Mouse (Mus musculus): ENCODE data around the gene Ptbp1. TPM values are rescaled to one million over a fixed set of nuclear protein-coding genes. Genes with fewer than 3 reads are reported as not detected.

Ptbp1 gene
- polyA plus RNA-seq, 1 experiment = 285 TPM

DNA sequence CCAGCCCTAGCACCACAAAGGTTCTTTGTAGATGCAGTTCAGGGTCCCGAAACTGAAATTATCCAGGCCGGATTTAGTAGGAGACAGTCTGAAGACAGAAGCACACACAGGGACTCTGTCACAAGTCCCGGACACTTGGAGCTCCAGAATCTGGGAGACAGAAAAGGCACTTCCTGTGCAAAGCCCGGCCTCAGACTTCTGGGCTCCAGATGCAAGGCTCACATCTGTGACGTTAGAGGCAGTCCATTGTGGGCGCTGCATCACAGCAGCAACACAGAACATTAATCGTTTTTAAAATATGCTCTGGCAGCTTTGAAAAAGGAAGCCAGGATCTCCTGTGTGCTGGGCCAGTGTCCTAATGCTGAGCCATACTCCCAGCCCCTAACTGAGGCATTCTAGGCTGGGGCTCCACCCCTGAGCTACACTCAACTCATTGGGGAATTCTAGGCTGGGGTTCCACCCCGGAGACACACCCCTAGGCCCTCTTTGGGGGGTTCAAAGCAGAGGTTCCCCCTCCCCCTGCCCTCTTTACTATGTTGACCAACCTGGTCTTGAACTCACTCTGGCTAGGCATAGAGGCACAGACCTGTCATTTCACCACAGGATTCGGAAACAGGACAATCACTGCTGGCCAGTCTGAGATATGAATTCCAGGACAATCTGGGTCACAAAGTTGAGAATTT, 2.0 kb upstream of the Ptbp1 start:
- Histone ChIP-seq H3K27ac (ENCODE audit: insufficient read depth, low read depth, low read length) (peak overlapping the region; percentile 99), H3K36me3 (ENCODE audit: control insufficient read depth, insufficient read depth, low read length) (peaks cover 10% of the 10 kb centered on the region), H3K4me1 (ENCODE audit: control insufficient read depth, insufficient read depth, insufficient read length, low read length) (peaks cover 34% of the 10 kb centered on the region), H3K4me3 (ENCODE audit: low read depth, low read length) (0 out of 2 replicates have a peak overlapping the region, but pooled peaks have one; percentile 65), H3K27me3 (ENCODE audit: control insufficient read depth, insufficient read depth, low read length) (no peaks in the 10 kb centered on the region)
- 21% methylated on average over 9 of the region's 9 CpGs for WGBS
- TF ChIP-seq POLR2A (IDR thresholded peaks at IDR 0.05; ENCODE audit: low read depth, low read length) = no peak; the same call in 1 of the 2 replicates
- TF ChIP-seq CTCF (IDR thresholded peaks at IDR 0.05; ENCODE audit: extremely low read depth, insufficient read length, insufficient replicate concordance, low read depth, low read length) = no peak

DNA sequence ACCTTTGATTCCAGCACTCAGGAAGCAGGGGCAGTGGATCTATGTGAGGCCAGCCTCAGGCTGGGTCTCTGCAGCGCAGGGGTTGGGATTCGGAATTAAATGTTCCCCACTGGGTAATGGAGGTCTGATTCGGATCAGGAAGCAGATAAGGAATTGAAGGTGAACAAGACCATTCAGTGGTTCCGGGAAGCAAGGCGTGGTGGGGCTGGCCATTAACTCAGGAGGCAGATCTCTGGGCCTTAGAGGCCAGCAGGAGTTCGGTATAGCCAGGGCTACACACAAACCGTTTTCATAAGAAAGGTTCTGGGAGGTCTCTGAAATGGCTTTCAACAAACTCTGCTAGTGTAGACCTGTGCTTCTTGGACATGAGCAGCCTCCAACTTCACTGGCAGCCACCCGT, 1.4 kb upstream of the Ptbp1 start:
- Histone ChIP-seq H3K4me1 (ENCODE audit: control insufficient read depth, insufficient read depth, insufficient read length, low read length) (peaks cover 39% of the 10 kb centered on the region), H3K27ac (ENCODE audit: insufficient read depth, low read depth, low read length) (peak overlapping the region; percentile 99), H3K36me3 (ENCODE audit: control insufficient read depth, insufficient read depth, low read length) (peaks cover 15% of the 10 kb centered on the region), H3K27me3 (ENCODE audit: control insufficient read depth, insufficient read depth, low read length) (no peaks in the 10 kb centered on the region), H3K4me3 (ENCODE audit: low read depth, low read length) (peak overlapping the region; percentile 65)
- TF ChIP-seq POLR2A (IDR thresholded peaks at IDR 0.05; ENCODE audit: low read depth, low read length) (no peak), CTCF (IDR thresholded peaks at IDR 0.05; ENCODE audit: extremely low read depth, insufficient read length, insufficient replicate concordance, low read depth, low read length) (no peak)
- 12% methylated on average over 8 of the region's 8 CpGs for WGBS

DNA sequence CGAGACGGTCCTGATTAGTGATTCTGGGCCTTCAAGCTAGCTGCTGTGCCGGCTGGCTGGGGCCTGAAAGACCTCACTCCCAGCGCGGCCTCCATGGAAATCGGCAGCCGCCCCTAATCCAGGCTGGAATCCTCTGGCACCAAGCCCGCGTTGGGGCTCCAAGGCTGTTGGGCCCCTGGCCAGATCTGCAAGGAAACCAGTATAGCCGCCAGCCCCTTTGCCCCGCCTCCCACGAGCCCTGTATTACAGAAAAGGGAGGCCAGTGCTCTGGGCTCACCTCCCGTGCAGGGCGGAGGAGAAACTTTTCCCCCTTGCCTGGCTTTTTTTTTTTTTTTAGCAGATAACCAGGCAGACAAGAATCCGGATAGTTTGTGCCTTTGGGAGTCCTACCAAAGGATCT, 835 bp upstream of the Ptbp1 start:
- Histone ChIP-seq H3K27ac (ENCODE audit: insufficient read depth, low read depth, low read length) (peak overlapping the region; percentile 99), H3K36me3 (ENCODE audit: control insufficient read depth, insufficient read depth, low read length) (peaks cover 21% of the 10 kb centered on the region), H3K27me3 (ENCODE audit: control insufficient read depth, insufficient read depth, low read length) (no peaks in the 10 kb centered on the region), H3K4me3 (ENCODE audit: low read depth, low read length) (peak overlapping the region; percentile 65), H3K4me1 (ENCODE audit: control insufficient read depth, insufficient read depth, insufficient read length, low read length) (peaks cover 44% of the 10 kb centered on the region)
- under 1% methylated on average over 15 of the region's 15 CpGs for WGBS
- TF ChIP-seq POLR2A (IDR thresholded peaks at IDR 0.05; ENCODE audit: low read depth, low read length) (no peak; the same call in 1 of the 2 replicates), CTCF (IDR thresholded peaks at IDR 0.05; ENCODE audit: extremely low read depth, insufficient read length, insufficient replicate concordance, low read depth, low read length) (no peak)

DNA sequence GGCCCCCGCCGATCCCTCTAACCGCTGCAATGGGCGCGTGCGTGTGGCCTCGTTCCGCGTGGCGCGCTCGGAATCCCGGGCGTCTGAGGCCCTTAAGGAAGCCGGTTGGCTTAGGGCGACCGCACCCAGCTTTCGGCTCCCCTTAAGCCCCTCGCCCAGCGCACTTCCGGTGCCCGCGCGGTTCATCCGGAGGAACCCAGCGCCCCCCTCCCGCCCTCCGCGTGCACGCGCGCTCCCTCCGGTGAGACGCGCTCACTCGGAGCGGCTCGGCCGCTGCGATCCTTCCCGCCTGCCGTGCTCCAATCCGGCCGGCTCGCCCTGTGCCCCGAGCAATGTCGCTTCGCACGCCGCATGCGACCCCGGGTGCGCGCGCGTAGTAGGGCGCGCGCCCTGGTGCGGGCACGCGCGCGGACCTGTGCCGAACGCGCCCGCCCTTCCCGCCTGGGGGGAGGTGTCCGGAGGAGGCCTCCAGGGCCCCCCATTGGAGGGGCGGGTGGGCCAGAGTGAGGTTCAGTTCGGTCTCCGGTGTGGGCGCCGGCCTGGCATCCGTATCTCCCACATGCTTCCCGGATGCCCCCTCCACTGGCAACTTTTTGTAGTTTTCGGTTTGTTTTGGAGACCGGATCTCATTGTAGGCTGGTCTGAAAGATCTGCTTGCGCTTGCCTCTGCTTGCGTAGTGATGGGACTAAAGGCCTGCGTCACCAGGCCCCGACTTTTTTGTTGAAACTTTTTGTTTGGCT, 744 bp downstream of the Ptbp1 start:
- no peaks in the 10 kb centered on the region for H3K27me3 ChIP-seq (ENCODE audit: control insufficient read depth, insufficient read depth, low read length)
- H3K36me3 ChIP-seq (ENCODE audit: control insufficient read depth, insufficient read depth, low read length) = peaks cover 35% of the 10 kb centered on the region
- peak overlapping the region; percentile 98 for H3K27ac ChIP-seq (ENCODE audit: insufficient read depth, low read depth, low read length)
- WGBS = under 1% methylated on average over 82 of the region's 83 CpGs
- peaks cover 55% of the 10 kb centered on the region for H3K4me1 ChIP-seq (ENCODE audit: control insufficient read depth, insufficient read depth, insufficient read length, low read length)
- peak overlapping the region; percentile 84 for H3K4me3 ChIP-seq (ENCODE audit: low read depth, low read length)
- TF ChIP-seq CTCF (IDR thresholded peaks at IDR 0.05; ENCODE audit: extremely low read depth, insufficient read length, insufficient replicate concordance, low read depth, low read length) = no peak
- no peak for TF ChIP-seq POLR2A (IDR thresholded peaks at IDR 0.05; ENCODE audit: low read depth, low read length)

DNA sequence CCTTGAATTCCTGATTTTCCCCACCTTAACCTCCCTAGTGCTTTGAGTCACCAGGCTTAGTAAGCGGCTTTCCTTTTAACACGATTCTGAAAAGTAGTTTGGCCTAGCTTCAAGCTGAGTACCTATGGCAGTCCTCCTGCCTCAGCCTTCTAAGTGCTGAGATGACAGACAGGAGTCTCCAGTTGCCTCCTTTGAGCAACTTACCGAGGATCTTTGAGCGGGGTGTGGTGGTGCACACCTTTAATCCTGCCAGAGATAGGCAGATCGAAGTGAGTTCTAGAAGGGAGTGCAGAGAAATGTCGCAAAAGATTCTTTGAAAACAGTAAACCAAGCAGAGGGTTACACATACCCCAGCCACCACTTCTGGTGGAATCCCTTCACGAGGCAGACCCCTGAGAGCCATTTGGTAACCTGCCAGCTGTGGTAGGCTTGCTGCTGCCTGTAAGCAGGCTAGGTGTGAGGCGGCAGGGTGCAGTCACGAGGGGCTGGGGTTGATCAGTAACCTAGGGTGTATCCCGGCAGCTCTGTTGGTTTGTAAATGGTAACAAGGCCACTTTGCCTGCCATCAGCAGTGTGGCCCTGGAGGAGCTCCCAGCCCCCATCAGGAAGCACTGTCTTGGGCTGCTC, 1.4 kb downstream of the Ptbp1 start:
- TF ChIP-seq POLR2A (IDR thresholded peaks at IDR 0.05; ENCODE audit: low read depth, low read length) (peak; percentile 70; the same call in 1 of the 2 replicates), CTCF (IDR thresholded peaks at IDR 0.05; ENCODE audit: extremely low read depth, insufficient read length, insufficient replicate concordance, low read depth, low read length) (no peak)
- H3K4me1 ChIP-seq (ENCODE audit: control insufficient read depth, insufficient read depth, insufficient read length, low read length) = peaks cover 51% of the 10 kb centered on the region
- H3K4me3 ChIP-seq (ENCODE audit: low read depth, low read length) = peak overlapping the region; percentile 84
- peak overlapping the region; percentile 98 for H3K27ac ChIP-seq (ENCODE audit: insufficient read depth, low read depth, low read length)
- no peaks in the 10 kb centered on the region for H3K27me3 ChIP-seq (ENCODE audit: control insufficient read depth, insufficient read depth, low read length)
- under 1% methylated on average over 10 of the region's 10 CpGs for WGBS
- H3K36me3 ChIP-seq (ENCODE audit: control insufficient read depth, insufficient read depth, low read length) = peaks cover 42% of the 10 kb centered on the region

DNA sequence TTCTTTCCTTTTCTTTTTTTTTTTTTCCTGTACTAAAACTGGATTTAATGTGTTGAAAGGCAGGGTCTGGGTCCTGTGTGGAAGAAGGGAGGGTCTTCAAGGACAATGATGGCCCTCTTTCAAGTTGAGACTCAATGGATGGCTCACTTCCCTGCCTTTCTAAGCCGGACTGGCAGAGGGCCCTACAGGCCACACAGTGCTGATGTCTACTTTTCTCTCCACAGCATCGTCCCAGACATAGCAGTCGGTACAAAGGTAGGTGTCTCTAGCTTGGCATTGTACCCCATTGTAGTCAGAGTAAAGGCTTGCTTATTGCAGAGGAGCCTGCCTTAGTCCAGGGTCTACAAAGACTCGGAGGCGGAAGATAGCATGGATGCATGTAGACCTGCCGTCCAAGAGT, 2.1 kb downstream of the Ptbp1 start:
- Histone ChIP-seq H3K27ac (ENCODE audit: insufficient read depth, low read depth, low read length) (peak overlapping the region; percentile 98), H3K4me1 (ENCODE audit: control insufficient read depth, insufficient read depth, insufficient read length, low read length) (peaks cover 51% of the 10 kb centered on the region), H3K36me3 (ENCODE audit: control insufficient read depth, insufficient read depth, low read length) (peaks cover 48% of the 10 kb centered on the region), H3K4me3 (ENCODE audit: low read depth, low read length) (peak overlapping the region; percentile 84), H3K27me3 (ENCODE audit: control insufficient read depth, insufficient read depth, low read length) (no peaks in the 10 kb centered on the region)
- TF ChIP-seq POLR2A (IDR thresholded peaks at IDR 0.05; ENCODE audit: low read depth, low read length) = no peak
- TF ChIP-seq CTCF (IDR thresholded peaks at IDR 0.05; ENCODE audit: extremely low read depth, insufficient read length, insufficient replicate concordance, low read depth, low read length) = no peak
- WGBS = 7% methylated on average over 6 of the region's 6 CpGs
